In genomic region chr6:84272520-84273311, GRCm38 (mm10) we compare ENCODE assay signal across 8 mouse cellular contexts.
DNase-seq lines count a peak whose midpoint lies in the region; ATAC-seq lines count a peak whose summit lies in the region.

No protein-coding gene starts in this region.

- no peak overlapping the region for H3K27ac ChIP-seq in midbrain, embryonic 11.5 days (ENCODE audit: low read depth, low read length)

- H3K27me3 ChIP-seq in midbrain, embryonic 11.5 days (ENCODE audit: control insufficient read depth, insufficient read depth, low read length) = no peaks in the 10 kb centered on the region

- H3K36me3 ChIP-seq in midbrain, embryonic 11.5 days (ENCODE audit: control insufficient read depth, insufficient read depth, low read length) = no peaks in the 10 kb centered on the region

- no peaks in the 10 kb centered on the region for H3K9me3 ChIP-seq in midbrain, embryonic 11.5 days (ENCODE audit: control insufficient read depth, low read length)

- WGBS in midbrain, embryonic 11.5 days = 73% methylated on average over 6 of the region's 6 CpGs

- peak; percentile 65; the same call in 1 of the 2 replicates for ATAC-seq in midbrain, embryonic 11.5 days (ENCODE audit: low FRiP score)

- no peak overlapping the region for H3K4me2 ChIP-seq in midbrain, embryonic 11.5 days

- H3K4me3 ChIP-seq in midbrain, embryonic 11.5 days (ENCODE audit: low read depth, low read length) = no peak overlapping the region

- DNase-seq in cerebellum, postnatal 10 days = peak; percentile 70 to 79
- no peak for DNase-seq in cerebellum, adult 8-10 months
- DNase-seq in adrenal gland, postnatal 36 days = peak; percentile 88
- peak; percentile 72 for DNase-seq in gastrocnemius, postnatal 25 days
- peak; percentile 72 for DNase-seq in kidney, postnatal 14 days
- peak; percentile 88 for DNase-seq in midbrain, embryonic 11.5 days (ENCODE audit: low spot score, missing footprints)
- peak; percentile 18 for DNase-seq in yolk sac, embryonic 10.5 days (ENCODE audit: low spot score)
- DNase-seq in spleen, postnatal 36 days (ENCODE audit: low spot score in 2 of 2) = no peak

- no peak overlapping the region for H3K9ac ChIP-seq in midbrain, embryonic 11.5 days (ENCODE audit: low read length)

- H3K4me1 ChIP-seq in midbrain, embryonic 11.5 days (ENCODE audit: control insufficient read depth, insufficient read depth, low read length) = no peaks in the 10 kb centered on the region

Comparison
In these comparisons a context has a peak if more than half of its experiments do, and no peak if none do; other contexts are left out.
1. DNase-seq: peak in cerebellum, postnatal 10 days (2 of 2), adrenal gland, postnatal 36 days (2 of 2), gastrocnemius, postnatal 25 days (single experiment), kidney, postnatal 14 days (single experiment), midbrain, embryonic 11.5 days (single experiment) and yolk sac, embryonic 10.5 days (single experiment); none in cerebellum, adult 8-10 months (single experiment) and spleen, postnatal 36 days (0 of 2).